Mouse (Mus musculus): ENCODE data around the gene Pcgf1. TPM values are rescaled to one million over a fixed set of nuclear protein-coding genes. Genes with fewer than 3 reads are reported as not detected.

Gene Pcgf1
- total and polyA plus RNA-seq, 2 experiments, result 4.1 to 10.8 TPM

DNA sequence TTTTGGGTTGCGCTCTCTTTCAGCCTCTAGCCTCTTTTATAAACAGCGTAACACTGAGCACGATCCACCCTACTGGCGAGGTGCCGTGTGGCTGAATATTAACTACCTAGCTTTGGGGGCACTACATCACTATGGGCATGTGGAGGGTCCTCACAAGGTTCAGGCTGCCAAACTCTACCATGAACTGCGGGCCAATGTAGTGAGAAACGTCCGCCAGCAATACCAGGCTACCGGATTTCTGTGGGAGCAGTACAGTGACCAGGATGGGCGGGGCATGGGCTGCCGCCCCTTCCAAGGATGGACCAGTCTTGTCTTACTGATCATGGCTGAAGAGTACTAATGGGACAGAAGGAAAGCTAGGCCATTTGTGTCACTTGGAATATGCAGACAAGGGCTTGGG, 40.7 kb downstream of the Pcgf1 start:
- no peak overlapping the region for H3K27ac ChIP-seq (replicated peaks; ENCODE audit: insufficient read depth, low read depth, low read length)

DNA sequence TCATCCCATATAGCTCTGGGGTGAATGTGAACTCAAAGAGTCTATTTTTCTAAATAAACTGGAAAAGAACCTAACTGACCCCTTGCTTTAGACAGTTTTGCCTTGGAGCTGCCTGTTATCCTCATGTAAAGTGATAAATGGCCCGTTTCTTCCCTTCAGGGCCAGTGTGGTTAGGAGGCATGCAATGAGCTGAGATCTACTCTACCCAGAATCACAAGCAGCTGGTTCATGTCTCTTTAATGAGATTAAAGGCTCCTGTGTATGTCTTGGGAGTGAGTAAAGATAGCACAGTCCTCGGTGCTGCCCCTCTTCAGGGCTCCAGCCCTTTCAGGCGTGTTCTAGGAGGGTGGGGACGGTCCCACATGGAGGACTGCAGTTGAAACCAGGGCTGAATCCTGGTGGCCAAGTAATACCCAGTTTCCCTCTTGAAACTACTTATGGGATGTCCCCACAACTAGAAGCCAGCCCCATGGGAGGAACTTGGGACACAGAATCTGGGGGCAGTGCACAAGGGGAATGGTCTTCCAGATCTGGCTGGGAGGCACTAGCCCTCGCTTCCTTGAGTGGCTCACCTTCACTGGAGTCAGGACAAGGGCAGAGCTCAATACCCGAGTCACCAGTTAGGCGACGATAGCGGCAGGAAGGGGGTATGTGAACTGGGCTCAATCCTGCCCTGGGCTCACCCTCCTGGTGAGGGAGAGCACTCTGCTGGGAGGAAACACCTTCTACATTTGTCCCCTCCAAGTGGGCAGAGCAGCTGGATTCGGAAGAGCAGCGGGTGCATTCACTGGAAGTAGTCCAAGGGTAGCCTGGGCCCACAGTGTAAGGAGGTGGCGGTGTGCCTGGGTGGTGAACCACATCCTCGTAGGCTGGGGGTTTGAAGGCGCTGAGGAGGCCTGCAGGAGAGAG, 41.4 kb downstream of the Pcgf1 start:
- Histone ChIP-seq H3K4me3 (ENCODE audit: insufficient read depth, low read depth, low read length) (no peak overlapping the region), H3K4me1 (ENCODE audit: control insufficient read depth, insufficient read depth, low read length) (peaks cover 18% of the 10 kb centered on the region), H3K27me3 (ENCODE audit: control insufficient read depth, insufficient read depth, low read length) (no peaks in the 10 kb centered on the region), H3K36me3 (ENCODE audit: control insufficient read depth, insufficient read depth, low read length) (no peaks in the 10 kb centered on the region; the same call in 1 of the 2 replicates), H3K27ac (replicated peaks; ENCODE audit: insufficient read depth, low read depth, low read length) (no peak overlapping the region), H3K9ac (ENCODE audit: low read depth, low read length) (no peak overlapping the region), H3K79me2 (ENCODE audit: control insufficient read depth, insufficient read depth, low read length) (peaks cover 4% of the 10 kb centered on the region; the same call in 1 of the 2 replicates)
- TF ChIP-seq POLR2A (IDR thresholded peaks at IDR 0.05; ENCODE audit: extremely low read depth, insufficient read depth, low read length) (no peak), CTCF (IDR thresholded peaks at IDR 0.05; ENCODE audit: low read depth, low read length) (no peak)
- DNase-seq (ENCODE audit: extremely low read depth, low read depth, low spot score), result no peak
- WGBS, result 87% methylated on average over 14 of the region's 14 CpGs

More for the DNA sequence above, 40.7 kb downstream of the Pcgf1 start:
- TF ChIP-seq POLR2A (IDR thresholded peaks at IDR 0.05; ENCODE audit: extremely low read depth, insufficient read depth, low read length) (no peak), CTCF (IDR thresholded peaks at IDR 0.05; ENCODE audit: low read depth, low read length) (no peak)
- no peaks in the 10 kb centered on the region for H3K27me3 ChIP-seq (ENCODE audit: control insufficient read depth, insufficient read depth, low read length)
- H3K4me1 ChIP-seq (ENCODE audit: control insufficient read depth, insufficient read depth, low read length), result peaks cover 20% of the 10 kb centered on the region
- no peak for DNase-seq (ENCODE audit: extremely low read depth, low read depth, low spot score)
- 81% methylated on average over 11 of the region's 11 CpGs for WGBS
- H3K9ac ChIP-seq (ENCODE audit: low read depth, low read length), result no peak overlapping the region
- no peaks in the 10 kb centered on the region; the same call in 1 of the 2 replicates for H3K36me3 ChIP-seq (ENCODE audit: control insufficient read depth, insufficient read depth, low read length)
- peaks cover 4% of the 10 kb centered on the region; the same call in 1 of the 2 replicates for H3K79me2 ChIP-seq (ENCODE audit: control insufficient read depth, insufficient read depth, low read length)
- H3K4me3 ChIP-seq (ENCODE audit: insufficient read depth, low read depth, low read length), result no peak overlapping the region

DNA sequence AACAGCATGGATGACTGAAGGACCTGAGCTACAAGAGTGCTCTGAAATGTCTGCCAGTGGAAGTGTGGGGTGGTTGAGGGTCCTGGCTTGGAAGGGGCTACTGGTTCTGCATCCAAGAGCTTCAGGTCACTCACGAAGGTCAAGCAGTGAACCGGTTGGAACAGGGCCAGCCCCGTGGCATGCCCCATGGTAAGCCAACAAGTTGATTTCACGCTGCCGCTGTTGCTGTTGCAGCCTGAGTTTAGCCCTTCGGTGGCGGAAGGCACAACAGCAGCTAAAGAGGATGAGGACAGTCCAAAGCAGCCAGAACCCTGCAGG, 42.0 kb downstream of the Pcgf1 start:
- no peak for DNase-seq (ENCODE audit: extremely low read depth, low read depth, low spot score)
- Histone ChIP-seq H3K79me2 (ENCODE audit: control insufficient read depth, insufficient read depth, low read length) (peaks cover 4% of the 10 kb centered on the region; the same call in 1 of the 2 replicates), H3K4me3 (ENCODE audit: insufficient read depth, low read depth, low read length) (no peak overlapping the region), H3K27ac (replicated peaks; ENCODE audit: insufficient read depth, low read depth, low read length) (no peak overlapping the region), H3K27me3 (ENCODE audit: control insufficient read depth, insufficient read depth, low read length) (no peaks in the 10 kb centered on the region), H3K36me3 (ENCODE audit: control insufficient read depth, insufficient read depth, low read length) (no peaks in the 10 kb centered on the region; the same call in 1 of the 2 replicates), H3K4me1 (ENCODE audit: control insufficient read depth, insufficient read depth, low read length) (peaks cover 14% of the 10 kb centered on the region), H3K9ac (ENCODE audit: low read depth, low read length) (no peak overlapping the region)
- TF ChIP-seq POLR2A (IDR thresholded peaks at IDR 0.05; ENCODE audit: extremely low read depth, insufficient read depth, low read length) (no peak), CTCF (IDR thresholded peaks at IDR 0.05; ENCODE audit: low read depth, low read length) (no peak)
- WGBS, result 23% methylated on average over 7 of the region's 7 CpGs

DNA sequence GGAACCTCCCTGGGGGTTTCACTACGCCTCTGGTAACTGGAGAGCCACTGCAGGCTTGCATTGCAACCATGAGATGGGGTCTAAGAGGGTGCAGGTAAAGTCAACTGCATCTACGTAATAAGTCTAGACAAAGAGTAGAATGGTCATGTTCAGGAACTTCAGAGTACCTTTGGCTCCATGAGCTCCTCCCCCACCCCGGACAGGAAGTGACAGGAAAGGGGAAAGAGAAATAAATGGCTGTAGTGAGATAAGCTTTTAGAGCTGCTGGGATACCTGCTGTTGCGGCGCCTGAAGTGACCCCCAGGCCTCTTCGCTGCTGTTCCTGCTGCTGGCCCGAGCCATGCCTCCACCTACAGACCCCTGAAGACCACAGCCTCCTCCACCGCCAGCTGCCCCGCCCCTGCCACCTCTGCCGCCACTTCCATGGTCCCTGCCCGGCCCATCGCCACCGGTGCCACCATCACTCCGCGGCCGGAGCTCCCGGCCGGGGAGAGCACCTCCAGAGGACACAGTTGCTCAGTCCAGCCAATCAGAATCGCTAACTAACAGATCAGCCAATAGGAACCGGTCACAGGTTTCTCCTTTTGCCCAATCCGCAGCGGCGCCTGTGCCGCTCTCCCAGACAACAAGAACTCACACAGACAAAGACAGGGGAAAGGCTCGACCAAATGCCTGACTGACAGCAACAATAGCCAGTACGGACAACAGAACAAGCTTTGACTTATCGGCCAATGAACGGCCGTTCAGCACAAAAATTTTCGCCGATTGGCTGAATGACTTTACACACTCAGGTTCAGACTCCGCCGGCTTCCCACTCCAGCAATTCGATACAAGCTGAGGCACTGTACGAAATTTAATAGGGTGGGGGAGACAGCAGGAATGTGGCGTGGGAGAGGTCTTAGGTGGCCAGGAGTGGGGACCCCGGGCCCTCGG, 43.5 kb downstream of the Pcgf1 start, which contains the start of gene Wbp1:
TSS of gene Wbp1 (minus strand) at position 630 of the 933 bp plus-strand sequence.
- Histone ChIP-seq H3K27ac (replicated peaks; ENCODE audit: insufficient read depth, low read depth, low read length) (peak within 1 kb of the TSS; percentile 62), H3K79me2 (ENCODE audit: control insufficient read depth, insufficient read depth, low read length) (no peaks in the 10 kb centered on the region), H3K4me3 (ENCODE audit: insufficient read depth, low read depth, low read length) (peak within 1 kb of the TSS; percentile 75), H3K27me3 (ENCODE audit: control insufficient read depth, insufficient read depth, low read length) (no peaks in the 10 kb centered on the region), H3K4me1 (ENCODE audit: control insufficient read depth, insufficient read depth, low read length) (peaks cover 18% of the 10 kb centered on the region), H3K9ac (ENCODE audit: low read depth, low read length) (peak within 1 kb of the TSS; percentile 82), H3K36me3 (ENCODE audit: control insufficient read depth, insufficient read depth, low read length) (no peaks in the 10 kb centered on the region; the same call in 1 of the 2 replicates)
- under 1% methylated on average over 38 of the region's 38 CpGs for WGBS
- TF ChIP-seq CTCF (IDR thresholded peaks at IDR 0.05; ENCODE audit: low read depth, low read length) (no peak), POLR2A (IDR thresholded peaks at IDR 0.05; ENCODE audit: extremely low read depth, insufficient read depth, low read length) (peak; percentile 71)
- peak; percentile 99 for DNase-seq (ENCODE audit: extremely low read depth, low read depth, low spot score)

DNA sequence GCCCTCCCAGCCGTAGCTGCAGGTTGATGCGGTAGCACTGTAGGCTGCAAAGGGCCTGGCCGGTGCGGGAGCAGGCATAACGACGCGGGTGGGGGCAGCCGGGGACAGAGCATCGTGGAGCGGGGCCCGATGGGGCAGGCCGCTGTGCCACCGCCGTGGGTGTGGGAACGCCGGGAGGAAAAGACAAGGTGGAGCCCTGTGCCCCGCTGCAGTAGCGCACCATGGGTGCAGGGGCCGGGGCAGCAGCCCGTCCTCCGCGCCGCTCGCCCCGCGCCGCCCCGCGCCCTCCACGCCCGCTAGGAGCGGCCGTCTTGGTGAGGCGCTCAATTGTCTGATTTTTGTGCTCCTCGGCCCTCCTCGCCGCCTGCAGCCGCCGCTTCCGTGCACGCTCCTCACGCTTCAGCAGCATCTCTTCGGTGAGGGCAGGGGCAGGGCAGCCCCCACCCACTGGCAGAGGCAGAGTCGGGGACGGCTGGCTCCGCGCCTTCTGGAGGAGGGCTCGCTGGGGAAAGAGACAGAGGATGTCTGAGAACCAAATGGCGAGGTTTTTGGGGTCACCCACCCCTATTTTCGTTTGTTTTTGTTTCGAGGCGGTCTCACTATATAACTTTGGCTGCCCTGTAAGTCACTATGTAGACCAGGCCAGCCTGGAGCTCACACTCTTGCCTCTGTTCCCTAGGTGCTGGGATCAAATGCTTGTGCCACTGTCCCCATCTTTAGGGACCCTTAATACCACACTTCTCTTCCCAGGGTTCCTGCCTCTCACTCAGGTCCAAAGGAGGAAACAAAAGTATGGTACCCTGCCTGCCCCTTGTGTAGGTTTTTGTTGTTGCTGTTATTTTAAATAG, 44.4 kb downstream of the Pcgf1 start:
- no peak for DNase-seq (ENCODE audit: extremely low read depth, low read depth, low spot score)
- WGBS, result 17% methylated on average over 52 of the region's 52 CpGs
- Histone ChIP-seq H3K79me2 (ENCODE audit: control insufficient read depth, insufficient read depth, low read length) (no peaks in the 10 kb centered on the region), H3K27me3 (ENCODE audit: control insufficient read depth, insufficient read depth, low read length) (no peaks in the 10 kb centered on the region), H3K4me1 (ENCODE audit: control insufficient read depth, insufficient read depth, low read length) (peaks cover 14% of the 10 kb centered on the region), H3K27ac (replicated peaks; ENCODE audit: insufficient read depth, low read depth, low read length) (peak overlapping the region; percentile 43), H3K9ac (ENCODE audit: low read depth, low read length) (peak overlapping the region; percentile 73), H3K4me3 (ENCODE audit: insufficient read depth, low read depth, low read length) (peak overlapping the region; percentile 58), H3K36me3 (ENCODE audit: control insufficient read depth, insufficient read depth, low read length) (no peaks in the 10 kb centered on the region; the same call in 1 of the 2 replicates)
- no peak for TF ChIP-seq POLR2A (IDR thresholded peaks at IDR 0.05; ENCODE audit: extremely low read depth, insufficient read depth, low read length)
- TF ChIP-seq CTCF (IDR thresholded peaks at IDR 0.05; ENCODE audit: low read depth, low read length), result no peak

All from liver, adult 2 months (tissue).